Mouse (Mus musculus): ENCODE results near the gene Serinc4.
"Not testable (repeated sequence)": the region's sequence is repeated elsewhere in the genome, so short reads cannot be mapped to it uniquely, and the experiment has no call there.

Gene Serinc4

GRCm38 (mm10) chr2:121456692-121457642 lies at the start of gene Serinc4:
Serinc4 (minus strand) TSS chr2:121456781.
- peak; percentile 90 for DNase-seq (ENCODE audit: low read depth)

GRCm38 (mm10) chr2:121501550-121501949 lies 45.0 kb upstream of the Serinc4 start:
- DNase-seq (ENCODE audit: low read depth), result not testable (repeated sequence)

- DNase-seq (ENCODE audit: low read depth), result not testable (repeated sequence)
These were observed 27.8 kb upstream of the Serinc4 start for GRCm38 (mm10) chr2:121484403-121484802.

GRCm38 (mm10) chr2:121483576-121483975 lies 27.0 kb upstream of the Serinc4 start:
- DNase-seq (ENCODE audit: low read depth), result no peak

GRCm38 (mm10) chr2:121480916-121481315 lies 24.3 kb upstream of the Serinc4 start:
- DNase-seq (ENCODE audit: low read depth), result not testable (repeated sequence)

- no peak for DNase-seq (ENCODE audit: low read depth)
These were observed 23.9 kb upstream of the Serinc4 start for GRCm38 (mm10) chr2:121480498-121480897.

GRCm38 (mm10) chr2:121477491-121478266 lies 21.1 kb upstream of the Serinc4 start:
- DNase-seq (ENCODE audit: low read depth), result no peak

- not testable (repeated sequence) for DNase-seq (ENCODE audit: low read depth)
These were observed 18.7 kb upstream of the Serinc4 start for GRCm38 (mm10) chr2:121475306-121475705.

- DNase-seq (ENCODE audit: low read depth), result no peak
These were observed 17.6 kb upstream of the Serinc4 start for GRCm38 (mm10) chr2:121474180-121474535.

GRCm38 (mm10) chr2:121473301-121474179 lies 17.0 kb upstream of the Serinc4 start, which contains the start of gene Mfap1b:
Mfap1b (minus strand) TSS chr2:121474067.
- peak; percentile 85 for DNase-seq (ENCODE audit: low read depth)

GRCm38 (mm10) chr2:121472783-121473182 lies 16.2 kb upstream of the Serinc4 start:
- DNase-seq (ENCODE audit: low read depth), result not testable (repeated sequence)

GRCm38 (mm10) chr2:121468982-121469381 lies 12.4 kb upstream of the Serinc4 start:
- not testable (repeated sequence) for DNase-seq (ENCODE audit: low read depth)

- no peak for DNase-seq (ENCODE audit: low read depth)
These were observed 3.5 kb upstream of the Serinc4 start for GRCm38 (mm10) chr2:121460071-121460470.

- no peak for DNase-seq (ENCODE audit: low read depth)
These were observed 1.0 kb downstream of the Serinc4 start for GRCm38 (mm10) chr2:121455534-121455933.

GRCm38 (mm10) chr2:121453917-121454316 lies 2.7 kb downstream of the Serinc4 start:
- DNase-seq (ENCODE audit: low read depth), result no peak

GRCm38 (mm10) chr2:121452990-121453389 lies 3.6 kb downstream of the Serinc4 start, which contains the start of gene Hypk:
Hypk (plus strand) TSS chr2:121453290.
- DNase-seq (ENCODE audit: low read depth), result no peak

- no peak for DNase-seq (ENCODE audit: low read depth)
These were observed 4.2 kb downstream of the Serinc4 start for GRCm38 (mm10) chr2:121452361-121452760.

GRCm38 (mm10) chr2:121450093-121450492 lies 6.5 kb downstream of the Serinc4 start:
- no peak for DNase-seq (ENCODE audit: low read depth)

GRCm38 (mm10) chr2:121449545-121450011 lies 7.0 kb downstream of the Serinc4 start:
- no peak for DNase-seq (ENCODE audit: low read depth)

- peak; percentile 98 for DNase-seq (ENCODE audit: low read depth)
These were observed 7.6 kb downstream of the Serinc4 start, which contains the start of gene Serf2 for GRCm38 (mm10) chr2:121448739-121449535. Serf2 (plus strand) TSS chr2:121449195.

All from c-Kit-positive CD71-positive TER-119-negative erythroid progenitor cells, embryonic 14.5 days (primary cell).